Mouse (Mus musculus) left cerebral cortex, postnatal 10 days (tissue): ENCODE measurements around the gene Prlh. TPM values are rescaled to one million over a fixed set of nuclear protein-coding genes. Genes with fewer than 3 reads are reported as not detected.

Experiments
- DNase-seq, 2 experiments: peaks; one replicate each; pipeline ENCODE4 v3.0.0; 2021 to 2022; ENCODE audit warnings: low spot score in 2 of 2, mixed read lengths in 1 of 2; ENCODE audit errors: extremely low spot score in 1 of 2
- intact Hi-C: fragments of 180-260 bp; cut with DNase I; formaldehyde crosslinking; loops from one replicate; pipeline ENCODE4 v1.15.1; 2025
- total RNA-seq, 2 experiments: library from RNA; stranded (reverse); gene quantifications; 2 replicates each; pipeline ENCODE4 v1.2.3; 2021

The Prlh gene
- total RNA-seq, 2 experiments from 2014 or later, result not detected

GRCm38 (mm10) chr1:90997136-90997535, 44.2 kb downstream of the Prlh start:
- DNase-seq, result no peak
- intact Hi-C loops, result loop anchor here (5.0 kb wide), 1 partner anchor 40 kb away; no protein-coding TSS in a partner anchor

DNA sequence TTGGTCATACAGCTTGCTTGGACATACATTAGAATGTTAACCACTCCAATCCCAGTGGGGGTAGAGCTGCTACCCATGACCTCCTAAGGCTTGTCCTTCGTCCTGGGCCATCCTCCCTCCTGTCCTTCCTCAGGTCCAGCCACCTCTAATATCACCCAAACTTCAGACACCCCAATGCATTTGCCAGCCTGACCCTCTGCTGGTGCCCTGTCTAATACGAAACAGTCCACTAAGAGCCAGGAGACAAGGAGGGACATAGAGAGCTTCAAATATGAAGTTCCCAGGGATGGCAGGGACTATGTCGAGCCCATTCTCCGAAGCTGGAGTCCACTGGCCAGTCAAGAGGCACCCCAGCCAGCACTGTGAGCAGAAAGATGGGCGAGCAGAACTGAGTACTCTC, 44.7 kb downstream of the Prlh start:
- DNase-seq, result no peak
- intact Hi-C loops, result loop anchor here (5.0 kb wide), 1 partner anchor 40 kb away; no protein-coding TSS in a partner anchor

- intact Hi-C loops, result loop anchor here (5.0 kb wide), 1 partner anchor 39 kb away; no protein-coding TSS in a partner anchor
- DNase-seq, result peak in 1 of 2 experiments; percentile 80
Measured at GRCm38 (mm10) chr1:90998268-90998890, 45.5 kb downstream of the Prlh start, which contains the start of gene Lrrfip1. Gene Lrrfip1 (plus strand): TSS chr1:90998737.

DNA sequence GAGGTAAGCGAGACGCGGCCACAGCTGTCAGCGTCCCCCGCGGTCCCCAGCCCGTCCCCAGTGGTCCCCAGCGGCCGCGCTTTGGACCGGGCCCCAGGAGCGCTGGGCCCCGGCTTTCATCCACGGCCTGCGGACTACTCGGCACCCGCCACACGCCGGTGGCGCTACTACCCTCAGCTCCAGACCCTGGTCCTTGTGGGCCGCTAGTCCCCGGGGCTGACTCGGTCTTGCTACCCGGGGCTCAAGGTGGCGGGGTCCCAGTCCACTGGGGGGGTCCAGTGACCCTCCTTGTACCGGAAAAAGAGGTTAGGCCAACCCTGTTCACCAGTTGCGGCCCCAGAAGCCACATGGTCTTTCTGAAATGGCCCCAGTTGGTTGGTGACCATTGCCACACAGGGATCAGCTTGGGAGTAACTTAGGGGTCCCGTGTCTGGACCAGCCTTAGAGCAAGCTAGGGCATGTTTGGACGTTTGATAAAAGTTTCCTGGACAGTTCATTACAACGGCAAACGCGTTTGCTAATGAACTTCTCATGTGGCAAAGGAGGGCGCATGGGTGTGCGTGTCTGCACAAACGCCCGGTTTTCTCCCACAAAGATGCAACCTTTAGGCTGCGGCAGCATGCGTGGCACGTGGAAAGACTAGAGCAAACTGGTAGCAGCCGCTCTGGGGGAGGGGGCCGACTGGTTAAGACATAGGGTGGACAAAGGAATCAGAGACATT, 46.1 kb downstream of the Prlh start:
- peak in 1 of 2 experiments; percentile 62 for DNase-seq
- intact Hi-C loops, result loop anchor here (5.0 kb wide), 1 partner anchor 38 kb away; no protein-coding TSS in a partner anchor

DNA sequence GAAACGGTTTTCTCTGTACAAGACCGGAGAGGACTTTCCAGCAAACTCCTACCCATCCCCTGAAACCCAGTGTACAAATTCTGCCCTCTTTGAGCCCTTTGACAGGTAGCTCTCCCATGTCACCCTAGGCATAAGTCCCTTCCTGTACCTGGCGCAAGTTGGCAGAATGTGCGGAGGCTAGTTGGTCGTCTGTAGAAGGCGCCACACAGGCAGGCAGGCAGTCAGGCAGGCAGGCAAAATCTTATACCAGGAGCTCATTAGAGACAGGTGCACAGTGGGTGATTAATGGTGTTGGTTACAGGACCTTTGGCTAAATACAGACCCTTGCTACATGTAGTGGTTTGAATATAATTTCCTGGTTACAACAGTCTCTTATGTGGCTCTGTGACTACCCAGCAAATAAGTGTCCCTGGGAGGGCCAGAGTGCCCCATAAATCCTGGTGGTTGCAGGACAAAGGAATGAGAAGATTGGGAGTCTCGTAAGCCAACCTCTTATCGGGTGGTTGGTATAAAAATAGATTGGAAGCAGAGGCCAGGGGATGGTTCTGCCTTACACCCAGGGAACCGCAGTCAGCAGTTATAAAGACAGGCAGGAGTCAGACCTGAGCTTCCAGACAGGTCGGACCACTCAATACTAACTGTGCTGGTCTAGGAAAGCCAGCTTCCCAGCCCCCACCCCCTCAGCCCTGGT, 47.1 kb downstream of the Prlh start:
- intact Hi-C loops, result loop anchor here (5.0 kb wide), 1 partner anchor 37 kb away; no protein-coding TSS in a partner anchor

DNA sequence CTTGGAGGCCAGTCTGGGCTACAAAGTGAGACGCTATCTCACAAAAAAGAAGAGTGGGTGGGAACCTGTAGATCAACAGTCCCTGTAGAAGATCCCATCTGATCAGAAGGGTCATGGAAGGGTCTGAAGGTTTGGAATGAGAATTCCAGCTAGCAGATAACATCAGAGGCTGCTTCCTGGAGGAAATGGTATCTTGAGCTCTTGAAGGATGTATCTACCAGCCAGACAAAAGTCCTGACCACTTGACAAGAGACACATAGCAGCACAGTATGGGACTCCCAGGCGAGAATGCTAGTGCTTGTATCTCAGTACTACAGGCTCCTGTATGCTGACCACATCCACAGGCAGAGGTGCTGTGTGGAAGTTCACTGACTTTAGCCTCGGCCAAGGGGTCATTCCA, 48.2 kb downstream of the Prlh start:
- intact Hi-C loops, result no loop called here
- DNase-seq, result no peak

More for the DNA sequence above, 47.1 kb downstream of the Prlh start:
- DNase-seq, result no peak

DNA sequence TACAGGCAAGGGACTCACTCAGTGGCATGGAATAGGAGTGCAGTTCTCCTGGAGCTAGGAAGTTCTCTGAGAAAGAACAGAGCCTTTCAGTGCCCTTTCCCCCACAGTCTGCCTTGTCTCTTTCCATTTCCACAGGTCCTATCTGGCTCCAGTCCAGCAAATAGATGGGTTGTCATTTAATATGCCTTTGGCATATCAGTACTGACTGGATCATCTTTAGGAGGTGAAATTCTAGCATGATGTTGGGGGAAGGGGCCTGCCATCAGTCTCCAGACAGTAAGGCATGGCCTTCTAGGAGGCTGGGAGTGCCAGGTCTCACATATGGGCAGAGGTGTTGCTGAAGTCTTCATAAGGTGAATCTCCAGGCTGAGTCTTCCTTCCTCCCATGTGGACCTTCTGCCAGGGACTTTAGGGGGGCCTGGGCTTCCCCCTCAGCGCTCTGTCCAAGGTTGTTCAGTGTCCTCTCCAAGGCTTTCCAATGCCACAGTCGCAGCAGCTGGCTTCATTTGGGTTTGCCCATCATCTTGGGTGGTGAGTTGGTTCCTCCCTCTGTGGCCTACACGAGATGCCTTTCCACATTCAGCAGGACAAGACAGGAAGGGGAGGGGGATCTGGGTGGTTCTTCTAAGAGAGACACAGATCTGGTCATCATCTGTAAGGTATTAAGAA, 49.1 kb downstream of the Prlh start:
- intact Hi-C loops, result no loop called here
- DNase-seq, result no peak

GRCm38 (mm10) chr1:91002641-91003040, 49.7 kb downstream of the Prlh start:
- DNase-seq, result no peak

More at GRCm38 (mm10) chr1:91002641-91003040, 49.7 kb downstream of the Prlh start:
- intact Hi-C loops, result no loop called here

Other genes starting within 250 kb of the Prlh start
- 1 to 10 TPM; 5.3 to 8.8 TPM for gene Col6a3, start 109.1 kb upstream of the Prlh start, total RNA-seq
- gene Mlph, start 38.0 kb upstream of the Prlh start, total RNA-seq, result under 1 TPM; 0.63 to 0.88 TPM
- under 1 TPM in 1 of 2 experiments, not detected in 1; 0.21 TPM for gene Rab17, start 16.6 kb downstream of the Prlh start, total RNA-seq
- 10 to 100 TPM; 71.3 to 79.0 TPM for gene Lrrfip1, start 45.6 kb downstream of the Prlh start, total RNA-seq
- gene Rbm44, start 192.0 kb downstream of the Prlh start, total RNA-seq, result under 1 TPM; 0.24 to 0.36 TPM
- 10 to 100 TPM; 33.9 to 37.5 TPM for gene Ramp1, start 226.7 kb downstream of the Prlh start, total RNA-seq